Mouse (Mus musculus) fat pad, adult 2 months (tissue): ENCODE results near the gene Tm9sf2.
"Not testable (repeated sequence)": the region's sequence is repeated elsewhere in the genome, so short reads cannot be mapped to it uniquely, and the experiment has no call there.

Experiments used
- DNase-seq: peaks from one replicate; pipeline ENCODE4 v3.0.0-alpha.2; 2011; ENCODE audit warnings: low read depth, low spot score; ENCODE audit errors: extremely low read depth

The Tm9sf2 gene

DNA sequence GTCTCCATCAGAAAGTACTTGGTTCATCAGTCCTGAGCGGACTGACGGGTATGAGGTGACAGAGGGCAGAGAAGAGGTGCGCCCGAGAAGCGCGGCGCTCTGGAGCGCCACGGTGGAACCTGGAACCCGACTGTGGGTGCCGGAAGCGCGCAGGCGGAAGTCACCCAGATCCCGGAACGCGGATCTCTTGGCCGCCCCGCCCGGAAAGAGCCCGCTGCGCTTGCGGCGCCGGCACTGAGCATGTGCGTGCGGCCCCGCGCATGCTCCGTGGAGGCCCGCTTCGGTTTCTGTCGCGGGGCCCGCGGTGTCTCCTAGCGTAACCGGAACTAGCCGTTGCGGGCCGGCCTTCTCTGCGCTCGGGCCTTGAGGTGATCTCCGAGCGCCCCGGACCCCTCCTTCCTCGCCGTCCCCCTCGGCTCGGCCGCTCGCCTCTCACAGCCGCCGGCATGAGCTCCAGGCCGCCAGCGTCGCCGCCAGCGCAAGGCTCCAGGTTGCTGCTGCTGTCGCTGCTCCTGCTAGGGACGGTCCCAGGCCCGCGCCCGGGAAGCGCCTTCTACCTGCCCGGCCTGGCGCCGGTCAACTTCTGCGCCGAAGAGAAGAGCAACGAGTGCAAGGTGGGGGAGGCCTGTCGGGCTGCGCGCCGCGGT, at the start of gene Tm9sf2:
Tm9sf2 (plus strand) TSS at position 217 of the 647 bp plus-strand sequence.
- peak; percentile 21 for DNase-seq

DNA sequence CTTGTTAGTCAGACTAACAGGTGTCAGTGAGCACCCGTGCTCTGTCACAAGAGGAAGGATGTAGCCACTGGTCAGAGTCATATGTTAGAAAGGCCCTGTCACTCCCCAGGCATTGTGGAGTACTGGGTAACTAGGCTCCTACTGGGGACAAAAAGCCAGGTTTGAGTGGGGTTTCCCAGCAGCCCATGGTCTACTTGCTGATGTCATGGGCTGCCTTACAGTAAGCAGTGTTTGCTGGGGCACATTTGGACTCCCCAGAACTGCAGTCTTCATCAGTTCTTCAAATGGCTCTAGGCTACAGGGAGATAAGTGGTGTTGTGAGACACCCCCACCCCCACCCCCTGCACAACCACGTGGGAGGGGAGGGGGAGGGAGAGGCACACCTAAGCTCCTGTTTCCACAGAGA, 48.9 kb upstream of the Tm9sf2 start:
- DNase-seq = no peak

DNA sequence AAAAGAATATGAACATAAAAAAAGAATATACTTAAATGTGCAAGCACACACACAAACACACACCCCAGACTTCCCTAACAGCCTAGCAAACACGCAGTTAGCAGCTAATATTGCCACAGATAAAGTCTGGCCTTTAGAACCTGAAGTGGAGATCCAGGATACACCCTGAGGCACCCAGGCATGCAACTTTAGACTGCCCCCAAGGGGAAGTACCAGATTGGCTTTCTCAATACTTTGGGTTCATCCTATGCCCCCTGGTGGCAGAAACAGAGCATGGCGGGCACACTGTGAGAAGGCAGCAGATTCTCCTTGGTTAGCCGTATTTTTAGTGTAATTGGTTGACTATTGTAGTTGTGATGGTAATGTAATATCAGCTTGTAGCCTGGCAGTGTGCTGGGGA, 46.2 kb upstream of the Tm9sf2 start:
- DNase-seq = peak; percentile 10

DNA sequence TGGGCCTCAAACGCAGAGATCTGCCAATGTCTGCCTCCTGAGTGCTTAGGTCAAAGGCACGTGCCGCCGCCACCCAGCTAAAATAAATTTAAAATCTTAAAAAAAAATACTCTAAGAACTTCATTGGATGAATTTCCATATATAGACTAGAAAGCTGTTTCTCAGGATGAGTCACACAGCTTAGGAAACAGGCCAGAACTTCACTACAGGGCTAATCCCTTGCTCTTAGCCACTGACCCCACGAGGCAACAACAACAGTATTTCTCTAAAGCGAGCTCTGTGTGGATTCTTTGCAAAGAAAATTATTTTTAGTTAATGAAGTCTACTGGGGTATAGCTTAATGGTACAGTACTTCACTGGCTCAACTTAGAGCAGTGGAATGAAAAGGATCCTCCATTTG, 45.5 kb upstream of the Tm9sf2 start:
- DNase-seq = no peak

DNA sequence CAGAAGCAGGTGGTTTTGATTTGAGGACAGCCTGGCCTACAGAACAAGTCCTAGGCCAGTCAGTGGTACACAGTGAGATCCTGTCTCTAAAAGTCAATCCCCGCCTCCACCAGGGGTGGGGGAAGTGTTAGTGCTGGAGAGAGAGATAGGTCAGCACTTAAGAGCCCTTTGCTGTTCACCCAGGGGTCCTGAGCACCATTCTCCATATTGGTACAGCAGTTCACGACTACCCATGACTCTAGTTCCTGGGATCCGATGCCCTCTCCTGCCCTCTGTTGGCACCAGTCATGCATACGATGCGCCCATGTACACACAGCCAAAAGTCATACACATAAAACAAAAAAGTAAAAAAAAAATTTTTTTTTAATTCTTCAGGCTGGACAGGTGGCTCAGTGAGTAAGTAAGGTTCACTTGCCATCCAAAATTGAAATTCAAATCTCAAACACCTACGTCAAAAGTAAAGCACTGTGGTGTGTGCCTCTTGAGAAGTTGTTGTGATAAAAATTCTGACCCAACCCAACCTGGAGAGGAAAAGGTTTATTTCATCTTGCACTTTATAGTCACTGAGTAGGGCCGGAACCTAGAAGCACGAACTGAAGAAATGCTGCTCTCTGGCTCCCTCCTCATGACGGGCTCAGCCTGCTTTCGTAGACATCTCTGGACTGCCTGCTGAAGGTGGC, 44.3 kb upstream of the Tm9sf2 start:
- DNase-seq = no peak

DNA sequence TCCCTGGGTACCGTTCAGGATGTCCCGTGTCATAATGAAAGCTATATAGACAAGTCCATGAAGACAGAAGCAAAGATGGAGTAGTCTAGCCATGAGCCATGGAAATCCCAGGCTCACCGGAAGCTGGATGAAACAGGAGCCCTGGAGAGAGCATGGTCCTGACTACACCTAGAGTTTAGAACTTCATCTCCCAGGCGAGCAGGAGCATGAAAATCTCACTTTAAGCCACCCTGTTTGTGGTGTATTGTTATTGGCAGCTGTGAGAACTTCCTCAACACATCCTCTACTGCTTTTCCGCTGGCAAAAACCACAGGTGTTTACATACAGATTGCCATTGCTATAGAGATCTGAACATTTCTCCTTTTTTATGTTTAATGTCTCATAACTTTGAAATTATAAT, 43.2 kb upstream of the Tm9sf2 start:
- DNase-seq = no peak

DNA sequence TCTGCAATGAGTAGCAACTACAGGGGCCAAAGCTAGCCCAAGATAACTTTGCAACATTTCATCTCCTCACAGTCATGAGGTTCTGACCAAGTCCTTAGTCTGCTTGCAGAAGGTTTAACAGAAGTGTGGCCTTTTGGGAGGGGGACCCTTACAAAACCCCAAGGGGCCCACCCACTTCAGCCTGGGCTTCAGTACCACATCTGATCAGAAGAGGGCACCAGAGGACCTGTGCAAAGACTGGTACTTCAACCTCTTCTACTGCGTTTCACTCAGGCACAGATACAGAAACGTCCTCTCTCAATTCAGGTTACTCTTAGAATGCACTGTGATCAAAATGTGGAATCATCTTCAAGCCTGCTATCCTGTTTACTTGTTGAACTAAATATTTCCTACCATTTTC, 42.3 kb upstream of the Tm9sf2 start:
- DNase-seq = no peak

DNA sequence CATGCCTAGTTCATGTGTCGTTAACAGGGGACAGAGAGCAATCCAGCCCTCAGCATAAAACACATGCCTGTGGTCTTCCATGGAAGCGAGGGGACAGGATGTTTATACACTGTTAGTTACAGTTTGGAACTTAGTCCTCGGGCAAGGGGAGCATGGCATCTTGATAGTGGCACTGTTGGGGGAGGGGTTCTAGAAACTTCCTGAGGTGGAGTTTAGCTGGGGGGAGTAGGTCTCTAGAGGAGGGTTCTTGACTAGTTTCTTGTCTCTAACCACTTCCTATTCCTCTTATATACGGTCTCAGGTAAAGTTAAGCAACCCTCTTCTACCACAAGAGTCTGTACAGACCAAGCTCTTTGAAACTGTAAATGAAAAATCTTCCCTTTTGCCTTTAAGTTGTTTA, 40.6 kb upstream of the Tm9sf2 start:
- DNase-seq = no peak

DNA sequence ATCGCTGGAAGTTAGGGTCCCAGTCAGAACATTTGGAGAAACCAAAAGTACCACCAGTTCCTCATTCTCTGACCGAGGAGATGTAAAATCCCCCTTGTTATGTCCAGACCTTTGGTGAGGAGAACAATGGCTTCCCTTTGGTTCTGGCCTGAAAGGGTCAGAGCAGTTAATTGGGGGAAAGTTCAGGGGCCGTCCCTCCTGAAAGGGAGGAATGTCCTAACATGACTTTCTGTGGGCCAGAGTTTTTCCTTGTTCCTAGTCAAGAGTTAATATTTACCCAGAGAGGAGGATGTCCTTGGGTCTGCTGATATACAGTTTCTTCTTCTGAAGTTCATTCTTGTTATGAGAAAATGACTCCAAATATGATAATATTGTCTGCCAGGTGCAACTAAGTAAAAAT, 38.8 kb upstream of the Tm9sf2 start:
- not testable (repeated sequence) for DNase-seq

DNA sequence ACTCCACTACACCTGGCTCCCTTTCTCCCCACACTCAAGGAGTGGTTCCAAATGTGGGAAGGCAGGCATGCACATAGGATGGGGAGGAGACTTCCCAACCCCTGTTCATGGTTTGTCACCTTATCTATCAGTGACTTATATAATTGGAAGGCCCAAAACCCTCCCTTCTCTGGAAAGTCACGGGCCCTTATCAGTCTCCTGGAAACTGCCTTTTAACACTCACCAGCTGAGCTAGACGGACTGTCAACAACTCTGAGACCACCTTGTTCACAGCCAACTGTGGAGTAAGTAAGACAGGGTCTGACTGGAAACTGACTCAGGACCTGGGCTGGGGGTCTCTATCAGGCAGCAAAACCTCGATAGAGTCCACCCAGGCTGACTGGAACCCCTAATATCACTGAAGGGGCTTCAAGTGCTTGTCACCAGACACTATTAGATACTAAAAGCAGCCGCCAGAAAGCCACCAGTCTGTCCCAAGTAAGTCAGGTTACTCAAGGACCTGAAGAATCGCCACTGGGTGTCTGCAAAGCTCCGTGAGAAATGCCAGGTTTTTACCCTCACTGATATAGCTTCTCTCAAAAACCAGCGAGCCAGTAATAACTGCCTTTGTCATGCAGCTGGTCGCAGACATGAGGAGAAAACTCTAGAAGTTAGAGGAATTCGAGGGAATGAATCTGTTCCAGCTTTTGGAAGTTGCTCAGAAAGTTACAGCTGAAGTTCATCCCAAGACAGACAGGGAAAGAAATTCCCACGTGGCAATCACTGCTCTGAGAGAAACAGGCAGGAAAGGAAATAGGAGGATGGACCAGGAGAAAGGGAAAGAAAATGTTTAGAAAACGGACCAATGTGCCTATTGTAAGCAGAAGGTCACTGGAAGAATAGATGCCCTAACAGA, 37.8 kb upstream of the Tm9sf2 start:
- no peak for DNase-seq

DNA sequence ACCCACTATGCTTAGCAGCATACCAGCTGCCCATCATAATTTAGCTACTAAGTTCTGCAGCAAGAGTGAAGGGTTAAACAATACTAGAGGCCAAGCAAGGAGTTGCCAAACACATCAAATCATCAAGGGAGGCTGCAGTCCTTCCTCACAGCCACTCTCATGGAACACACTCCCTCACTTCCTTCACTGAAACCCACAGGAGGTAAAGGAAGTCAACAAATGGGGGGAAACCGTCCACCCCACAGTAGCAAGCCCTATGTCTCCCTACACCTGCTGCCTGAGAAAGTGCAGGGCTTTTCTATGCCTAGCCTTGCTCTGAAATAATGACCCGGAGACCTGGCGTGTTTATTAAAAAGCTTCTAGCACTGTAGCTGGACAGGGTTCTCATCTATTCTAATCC, 36.9 kb upstream of the Tm9sf2 start:
- DNase-seq = no peak

DNA sequence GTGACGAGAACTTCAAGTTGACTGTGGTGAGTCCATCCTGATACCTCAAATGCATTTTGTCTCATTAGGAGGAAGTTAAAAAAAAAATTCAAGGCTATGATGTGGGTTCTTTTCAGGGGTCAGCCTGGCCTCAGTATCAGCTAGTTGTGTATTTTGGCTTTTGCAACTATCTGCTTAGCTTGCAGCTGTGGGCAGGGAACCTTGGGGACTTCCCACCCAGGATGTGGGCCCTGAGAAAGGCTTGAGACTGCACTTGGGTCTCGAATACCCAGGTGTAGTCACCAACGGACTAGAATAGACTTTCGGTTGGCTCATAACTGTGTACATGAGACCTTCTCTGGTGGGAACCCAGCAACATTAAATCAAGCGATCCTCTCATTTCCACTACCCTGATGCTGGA, 33.4 kb upstream of the Tm9sf2 start:
- no peak for DNase-seq

DNA sequence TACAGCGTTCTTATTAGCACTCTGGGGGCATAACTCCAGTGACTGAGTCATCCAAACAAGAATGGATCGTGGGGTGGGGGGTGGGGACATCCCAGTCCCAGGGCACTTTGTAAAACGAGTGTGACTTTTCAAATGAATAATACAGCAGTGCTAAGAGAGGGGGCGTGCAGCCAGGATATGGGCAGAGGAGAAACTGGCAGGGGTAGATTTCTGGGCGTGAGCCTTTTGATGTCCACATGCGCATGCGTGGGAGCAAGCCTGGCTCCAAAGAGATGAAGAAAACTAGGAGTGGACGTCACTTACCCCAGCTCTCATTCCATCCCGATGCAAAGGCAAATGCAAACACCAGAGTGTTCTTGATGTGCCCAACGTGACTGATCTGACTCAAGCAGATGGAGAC, 32.5 kb upstream of the Tm9sf2 start:
- no peak for DNase-seq

DNA sequence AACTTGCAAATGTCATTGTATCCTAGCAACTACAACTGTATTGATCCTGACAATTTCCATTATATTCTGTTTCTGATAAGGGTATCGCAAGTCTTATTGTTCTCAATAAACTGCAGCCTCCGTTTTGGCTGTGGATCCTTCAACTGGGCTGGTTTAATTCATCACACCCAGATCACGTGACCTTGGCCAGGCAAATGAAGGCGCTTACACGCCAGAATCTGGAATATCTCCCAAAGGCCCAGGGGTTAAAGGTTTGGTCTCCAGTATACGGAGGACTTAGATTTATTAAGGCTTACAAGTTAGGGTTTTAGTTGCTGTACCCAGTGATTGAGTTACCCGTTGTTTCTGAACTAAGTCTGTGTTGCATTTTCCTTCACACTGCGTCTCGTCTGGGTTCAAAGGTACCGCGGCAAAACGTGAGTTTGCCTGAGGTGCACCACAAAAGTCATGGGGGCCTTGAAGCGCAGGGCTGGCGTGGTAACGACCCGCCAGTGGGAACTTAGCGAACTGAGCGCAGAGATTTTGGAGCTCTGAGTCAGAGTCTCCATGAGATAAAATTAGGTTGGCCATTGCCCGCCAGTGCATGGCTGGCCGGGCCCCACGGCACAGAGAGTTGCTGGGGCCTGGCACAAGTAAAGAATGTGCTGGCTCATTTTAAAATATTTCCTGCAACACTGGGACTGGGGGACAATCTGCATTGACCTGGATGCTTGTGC, 31.2 kb upstream of the Tm9sf2 start:
- no peak for DNase-seq

DNA sequence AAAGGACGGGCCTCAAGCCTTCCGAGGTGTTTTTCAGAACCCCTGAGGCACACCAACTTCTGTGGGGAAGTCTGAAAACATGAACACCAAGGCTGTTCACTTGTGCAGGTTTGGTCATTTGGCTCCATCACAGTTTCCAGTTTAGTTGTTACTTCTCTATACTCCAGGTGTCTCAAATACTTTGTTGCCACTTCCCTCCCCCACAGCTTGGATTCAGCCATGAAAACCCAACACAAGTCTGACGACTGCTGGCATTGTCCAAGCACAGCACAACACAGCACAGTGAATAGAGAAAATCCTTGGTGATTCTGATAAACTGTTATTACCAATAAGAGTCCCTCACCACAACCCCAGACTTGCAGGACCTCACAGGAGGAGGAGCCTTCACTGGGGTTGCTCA, 29.8 kb upstream of the Tm9sf2 start:
- DNase-seq = no peak

DNA sequence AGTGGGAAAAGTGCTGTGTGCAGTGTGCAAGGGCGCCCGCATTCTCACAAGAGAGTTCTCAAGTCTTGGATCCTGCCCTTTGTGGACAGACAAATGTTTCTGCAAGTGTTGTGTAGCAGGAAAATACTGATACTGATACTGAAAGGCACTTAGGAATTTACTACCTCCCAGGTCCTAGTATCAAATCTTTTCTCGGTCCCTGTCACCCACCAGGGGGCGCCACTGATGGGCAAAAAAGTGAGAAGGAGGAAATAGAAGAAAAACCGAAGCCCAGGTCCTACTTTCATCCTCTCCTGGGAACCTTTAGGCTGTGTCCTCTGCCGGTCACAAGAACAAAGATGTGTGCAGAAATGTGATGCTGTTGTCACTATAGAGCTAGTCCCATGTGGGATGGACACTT, 27.4 kb upstream of the Tm9sf2 start:
- DNase-seq = no peak

DNA sequence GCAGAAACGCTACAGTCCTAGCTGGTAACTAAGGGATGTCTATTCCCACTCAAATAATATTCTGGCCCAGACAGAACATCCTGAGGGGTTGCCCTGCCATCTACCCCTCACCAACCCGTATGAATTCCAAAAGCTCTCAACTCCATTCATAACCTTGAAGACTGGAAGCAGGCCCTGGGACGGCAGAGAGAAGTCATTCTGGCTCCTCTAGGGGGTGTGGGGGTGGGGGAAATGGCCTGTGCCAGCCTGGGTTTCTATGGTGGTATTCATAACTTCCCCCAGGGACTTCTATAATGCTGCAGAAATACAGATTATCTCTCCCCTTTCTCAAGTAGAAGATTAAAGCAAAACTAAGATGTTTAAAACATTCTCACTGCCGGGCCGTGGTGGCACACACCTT, 26.9 kb upstream of the Tm9sf2 start:
- DNase-seq = no peak

DNA sequence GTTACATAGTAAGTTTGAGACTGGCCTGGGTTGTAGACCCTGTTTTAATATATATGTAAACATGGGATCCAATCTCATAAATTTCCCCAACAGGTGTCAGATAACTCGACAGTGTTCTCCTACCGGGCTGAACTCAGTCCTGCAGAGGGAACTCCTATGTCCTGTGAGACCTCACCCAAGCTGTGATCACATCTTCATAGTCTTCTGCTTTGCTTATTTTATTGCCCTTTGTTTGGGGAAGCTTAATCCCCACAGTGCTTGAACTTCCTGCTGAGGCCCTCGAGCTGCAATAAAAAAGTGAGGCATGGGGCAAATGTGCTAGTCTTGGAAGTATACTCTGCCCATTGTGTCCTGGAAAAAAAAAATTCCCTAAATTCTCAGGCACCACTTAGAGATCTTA, 25.5 kb upstream of the Tm9sf2 start:
- no peak for DNase-seq

DNA sequence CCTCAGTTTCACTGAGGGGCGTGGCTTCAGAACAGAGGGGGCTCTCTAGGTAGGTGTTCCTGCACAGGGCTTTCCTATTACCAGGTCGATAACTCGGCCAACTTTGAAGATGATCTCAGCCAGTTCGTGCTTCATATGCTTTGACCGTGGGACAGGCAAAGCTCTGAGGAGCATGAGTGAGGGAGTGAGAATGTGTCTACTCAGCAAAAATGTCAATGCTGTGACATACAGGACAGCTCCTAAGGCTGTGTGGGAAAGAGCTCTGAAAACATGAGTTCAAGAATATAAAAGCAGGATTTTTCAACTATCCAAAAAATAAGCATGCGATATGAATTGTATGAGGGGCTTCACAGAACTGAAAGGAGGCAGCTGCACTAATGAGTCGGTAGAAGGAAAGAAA, 23.3 kb upstream of the Tm9sf2 start:
- DNase-seq = no peak

DNA sequence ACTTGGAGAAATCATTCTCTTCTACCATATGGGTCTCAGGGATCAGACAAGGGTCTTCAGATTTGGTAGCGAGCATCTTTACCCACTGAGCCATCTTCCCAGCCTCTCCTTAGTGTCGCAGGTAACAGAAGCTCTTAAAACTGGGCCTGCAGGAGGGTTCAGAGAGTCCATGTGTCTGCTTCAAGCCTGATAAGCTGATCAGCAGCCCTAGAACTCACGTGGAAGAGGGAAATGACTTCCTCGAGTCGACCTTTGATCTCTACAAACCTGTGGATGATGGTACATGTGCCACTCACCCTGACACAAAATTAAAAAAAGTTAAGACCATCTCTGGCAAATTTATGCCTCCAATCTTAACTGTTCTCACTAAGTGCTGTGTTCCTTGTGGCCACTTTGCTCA, 18.9 kb upstream of the Tm9sf2 start:
- no peak for DNase-seq

DNA sequence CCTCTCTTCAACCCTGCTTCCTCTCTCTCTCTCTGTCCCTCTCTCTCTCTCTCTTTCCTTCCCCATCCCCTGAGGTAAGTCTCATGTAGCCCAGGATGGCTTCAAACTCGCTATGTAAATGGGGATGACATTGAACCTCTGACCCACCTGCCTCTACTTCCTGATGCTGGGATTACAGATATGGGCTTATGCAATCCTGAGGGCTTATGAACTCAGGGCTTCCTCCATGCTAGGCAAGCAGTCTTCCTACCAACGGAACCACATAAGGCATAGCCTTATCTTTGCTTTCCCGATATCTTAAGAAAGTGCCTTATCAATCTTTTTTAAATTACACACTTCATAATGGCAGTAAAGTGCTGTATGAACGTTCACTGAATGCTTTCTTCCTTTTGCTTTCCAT, 14.5 kb upstream of the Tm9sf2 start:
- DNase-seq = no peak
